Mouse (Mus musculus) kidney, postnatal 14 days (tissue): Measurements from ENCODE around the gene Ptgir.

Experiments
- DNase-seq: peaks from one replicate; pipeline ENCODE4 v3.0.0; 2022; ENCODE audit warnings: mixed read lengths

The Ptgir gene

GRCm38 (mm10) chr7:16918014-16918413, 11.7 kb downstream of the Ptgir start:
- no peak for DNase-seq

GRCm38 (mm10) chr7:16918670-16919069, 12.4 kb downstream of the Ptgir start:
- no peak for DNase-seq

DNA sequence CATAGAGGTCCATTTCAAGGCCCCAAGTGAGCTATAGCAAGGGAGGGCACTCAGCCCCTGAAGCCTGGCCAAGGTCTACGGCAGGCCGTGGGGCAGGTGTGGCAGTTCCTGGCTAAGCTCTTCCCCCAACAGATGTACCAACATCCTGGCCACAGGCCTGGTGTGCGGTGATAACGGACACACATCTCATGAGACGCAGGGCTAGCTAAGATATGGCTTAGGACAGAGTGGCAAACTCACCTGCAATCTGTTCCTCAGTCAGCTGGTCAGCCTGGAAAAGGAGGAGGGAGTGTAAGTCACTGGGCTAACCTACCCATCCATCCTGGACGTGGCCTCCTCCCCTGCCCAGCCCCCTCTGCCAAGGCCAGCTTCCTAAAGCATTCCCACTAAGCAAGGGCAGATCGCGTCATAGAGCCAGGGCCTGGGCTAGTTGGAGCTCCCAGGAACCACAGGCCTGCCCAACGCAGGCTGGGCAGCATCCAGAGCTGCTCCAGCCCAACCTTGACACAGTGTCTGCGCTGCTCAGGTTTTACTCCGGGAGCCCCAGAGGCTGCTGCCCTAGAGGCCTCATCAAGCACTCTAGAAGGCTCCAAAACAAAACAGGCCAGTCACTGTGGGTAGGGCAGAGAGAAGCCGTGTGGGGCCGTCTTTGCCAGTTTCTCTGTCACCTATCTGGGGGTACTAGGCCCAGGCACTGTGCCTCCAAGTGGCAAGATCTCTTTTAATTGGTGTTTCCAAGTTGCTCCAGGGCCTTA, 13.3 kb downstream of the Ptgir start:
- DNase-seq, result no peak

DNA sequence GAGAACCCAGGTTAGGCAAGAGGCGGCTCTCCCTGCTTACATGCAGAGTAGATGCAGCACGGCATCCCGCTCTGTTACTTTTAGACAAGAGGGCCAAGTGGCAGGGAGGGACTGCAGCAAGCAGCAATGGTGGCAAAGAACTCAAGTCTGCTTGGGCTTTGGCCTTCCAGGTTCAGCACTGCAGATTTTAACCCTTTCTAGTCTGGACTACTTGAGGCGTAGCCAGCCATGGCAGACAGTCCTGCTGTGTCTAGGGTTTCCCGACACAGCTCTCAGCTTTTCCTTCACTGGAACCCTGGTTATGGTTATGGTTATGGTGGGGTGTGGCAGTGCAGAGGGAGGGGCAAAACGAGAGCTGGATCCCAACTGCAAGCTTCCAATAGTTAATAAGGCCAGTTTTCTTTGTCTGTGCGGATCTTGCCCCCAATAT, 13.9 kb downstream of the Ptgir start:
- DNase-seq, result no peak

- DNase-seq, result no peak
Measured at GRCm38 (mm10) chr7:16920818-16921791, 14.8 kb downstream of the Ptgir start.

GRCm38 (mm10) chr7:16921881-16922335, 15.6 kb downstream of the Ptgir start:
- peak; percentile 56 for DNase-seq

- peak; percentile 55 for DNase-seq
Measured at GRCm38 (mm10) chr7:16922360-16922973, 16.2 kb downstream of the Ptgir start.

- DNase-seq, result no peak
Measured at GRCm38 (mm10) chr7:16923283-16924036, 17.2 kb downstream of the Ptgir start.

GRCm38 (mm10) chr7:16924037-16924834, 17.9 kb downstream of the Ptgir start, which contains the start of gene Calm3:
TSS of gene Calm3 (minus strand) at chr7:16924114.
- DNase-seq, result peak; percentile 100

DNA sequence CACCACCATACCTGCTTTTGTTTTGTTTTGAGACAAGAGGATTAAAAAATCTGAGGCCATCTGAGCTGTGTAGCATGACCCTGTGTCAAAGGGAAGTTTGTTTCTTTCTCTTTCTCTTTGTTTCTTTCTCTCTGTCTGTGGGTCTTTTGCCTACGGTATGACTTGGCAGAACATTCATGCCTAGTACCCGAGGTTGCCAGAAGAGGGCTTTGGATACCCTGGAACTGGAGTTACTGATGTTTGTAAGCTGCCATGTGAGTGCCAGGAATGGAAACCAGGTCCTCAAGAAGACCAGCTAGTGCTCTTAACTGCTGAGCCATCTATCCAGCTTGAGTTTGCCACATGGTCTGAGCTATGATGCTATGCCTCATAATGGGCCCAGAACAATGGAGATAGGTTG, 22.1 kb downstream of the Ptgir start:
- DNase-seq, result no peak

DNA sequence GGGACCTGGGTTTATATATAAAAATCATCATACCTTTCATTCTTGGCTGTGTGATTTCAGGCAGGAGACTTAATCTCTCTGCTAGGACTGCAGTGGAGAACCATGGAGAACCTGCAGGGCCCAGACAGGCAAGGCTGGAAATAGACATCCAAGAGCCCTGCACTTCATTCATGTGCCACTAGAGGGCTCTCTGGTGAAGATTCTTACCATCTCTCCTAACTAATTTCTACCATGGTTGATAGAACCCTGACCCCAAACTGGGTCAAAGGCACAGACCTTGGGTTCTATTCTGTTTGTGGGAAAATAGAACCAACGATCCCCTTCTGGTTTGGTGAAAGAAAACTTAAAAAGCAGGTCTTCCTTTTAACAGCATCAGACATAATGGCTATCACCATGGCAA, 24.6 kb downstream of the Ptgir start:
- DNase-seq, result peak; percentile 80

- DNase-seq, result peak; percentile 88
Measured at GRCm38 (mm10) chr7:16931968-16932627, 25.8 kb downstream of the Ptgir start.

- peak; percentile 71 for DNase-seq
Measured at GRCm38 (mm10) chr7:16932704-16933577, 26.7 kb downstream of the Ptgir start.

DNA sequence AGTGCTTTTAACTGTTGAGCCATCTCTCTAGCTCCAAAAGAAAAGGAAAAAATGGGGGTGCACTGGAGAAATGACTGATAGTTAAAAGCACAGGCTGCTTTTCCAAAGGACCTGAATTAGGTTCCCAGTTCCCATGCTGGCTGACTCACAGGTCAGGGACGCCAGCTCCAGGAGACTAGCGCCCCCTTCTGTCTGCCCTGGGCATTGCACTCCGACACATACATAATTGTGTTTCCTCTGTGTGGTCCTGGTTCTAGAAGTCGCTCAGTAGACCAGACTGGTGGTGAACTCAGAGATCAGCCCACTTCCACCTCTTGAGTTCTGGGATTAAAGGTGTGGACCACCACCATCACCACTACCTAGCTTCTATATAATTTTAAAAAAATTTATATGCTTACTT, 31.0 kb downstream of the Ptgir start:
- DNase-seq, result no peak

DNA sequence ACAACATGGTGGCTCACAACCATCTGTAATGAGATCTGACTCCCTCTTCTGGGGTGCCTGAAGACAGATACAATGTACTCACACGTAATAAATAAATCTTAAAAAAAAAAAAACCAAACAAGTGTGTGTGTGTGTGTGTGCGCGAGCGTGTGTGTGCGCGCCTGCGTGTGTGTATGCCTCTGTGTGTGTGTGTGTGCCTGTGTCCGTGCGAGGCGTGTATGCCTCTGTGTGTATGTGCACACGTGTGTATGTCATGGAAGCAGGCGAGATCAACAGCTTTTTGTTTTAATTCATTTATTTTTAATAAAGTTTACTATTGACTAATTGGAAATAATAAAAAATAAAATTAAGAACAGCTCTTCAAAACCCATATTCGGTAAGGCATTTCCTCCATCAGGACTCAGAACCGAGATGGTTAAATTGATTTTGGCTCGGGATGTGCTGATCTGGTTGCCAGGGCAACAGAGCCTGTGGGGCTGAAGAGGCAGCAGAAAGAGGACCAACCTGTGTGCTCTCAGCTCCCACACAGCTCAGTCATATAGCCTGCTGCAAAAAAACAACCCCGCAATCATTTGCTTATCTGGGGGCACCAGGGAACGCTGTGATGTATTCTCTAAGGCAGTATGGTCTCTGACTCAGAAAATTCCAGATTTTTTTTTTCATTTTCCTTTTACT, 32.0 kb downstream of the Ptgir start:
- DNase-seq, result no peak

DNA sequence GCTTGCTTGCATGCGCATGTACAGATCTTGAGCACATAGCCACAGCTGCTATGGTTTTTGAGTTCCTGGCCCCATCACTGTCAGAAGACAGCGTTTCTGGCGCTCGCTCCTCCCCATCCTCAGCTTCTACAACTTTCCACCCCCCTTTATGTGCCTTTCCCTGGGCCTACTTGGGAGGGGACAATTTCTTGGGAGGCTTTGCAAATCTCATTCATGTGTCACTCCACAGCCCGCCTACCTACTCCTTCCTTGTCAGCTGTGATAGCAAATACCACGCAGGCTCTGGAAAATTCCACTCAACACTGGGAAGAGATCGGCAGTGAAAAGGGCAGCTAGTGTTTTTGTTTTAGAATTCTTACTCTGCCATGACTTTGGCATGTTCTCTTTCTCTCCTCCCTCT, 34.0 kb downstream of the Ptgir start:
- peak; percentile 62 for DNase-seq

DNA sequence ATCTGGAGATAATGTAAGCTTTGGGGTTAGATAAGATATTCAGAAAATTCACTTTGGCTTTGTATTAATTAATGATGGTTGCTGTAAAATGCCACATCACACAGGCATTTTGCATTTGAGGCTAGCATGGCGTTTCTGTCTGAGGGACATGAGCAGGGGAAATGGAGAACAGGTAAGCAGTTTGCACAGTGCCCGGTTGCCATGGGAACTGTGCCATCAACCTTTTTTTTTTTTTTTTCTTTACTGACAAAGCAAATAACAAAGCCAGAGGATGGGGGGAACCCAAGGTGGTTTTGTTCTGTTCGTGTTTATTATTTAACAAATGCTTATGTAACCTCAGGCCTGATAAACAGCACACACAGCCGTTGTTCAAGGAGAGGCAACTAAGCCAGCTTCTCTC, 36.6 kb downstream of the Ptgir start:
- no peak for DNase-seq

DNA sequence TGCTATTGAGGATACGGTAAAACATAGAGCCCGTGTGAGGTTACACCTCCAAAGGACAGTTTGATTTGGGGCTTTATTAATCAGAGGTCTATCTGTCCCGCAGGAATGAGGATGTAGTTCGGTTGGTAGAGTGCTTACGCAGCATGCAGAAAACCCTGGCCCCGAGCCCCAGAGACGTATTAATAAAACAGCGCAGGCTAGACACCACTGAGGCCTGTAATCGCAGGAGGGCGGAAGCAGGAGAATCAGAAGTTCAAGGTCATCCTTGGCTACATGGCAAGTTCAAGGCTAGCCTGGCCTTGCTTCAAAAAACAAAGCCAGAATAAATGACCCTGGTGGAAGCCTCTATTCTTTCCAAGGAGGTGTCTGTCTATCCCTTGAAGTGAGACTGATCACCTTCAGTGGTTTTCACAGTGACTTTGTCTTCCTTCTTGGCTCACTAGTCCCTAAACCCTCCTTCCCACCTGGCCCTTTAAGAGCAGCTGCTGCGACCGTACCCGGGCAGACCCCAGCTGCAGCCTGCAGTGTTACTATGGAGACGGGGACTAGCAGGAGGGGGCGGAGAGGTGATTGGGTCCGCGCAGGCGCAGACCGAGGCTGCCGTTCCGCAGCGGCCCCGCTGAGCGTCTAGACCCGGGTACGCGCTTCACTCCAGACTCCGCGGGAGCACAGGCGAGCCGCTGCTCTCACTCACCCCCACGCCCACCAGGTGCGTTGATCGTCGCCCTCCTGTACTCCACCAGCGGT, 37.9 kb downstream of the Ptgir start, which contains the start of gene Pnmal2:
TSS of gene Pnmal2 (plus strand) at position 622 of the 747 bp plus-strand sequence.
- DNase-seq, result peak; percentile 92
